Mouse (Mus musculus) thymus, adult 2 months (tissue): ENCODE measurements around the gene Ccna1.

ENCODE experiments used
- CTCF ChIP-seq: fragments of 200-500 bp; IDR thresholded peaks from 2 replicates; pipeline ENCODE4 v1.5.1; 2012; ENCODE audit warnings: mild to moderate bottlenecking, control low read depth, low read length, moderate library complexity, borderline replicate concordance; ENCODE audit not compliant: control insufficient read depth, poor library complexity, insufficient read depth; ENCODE audit errors: extremely low read depth
- POLR2A ChIP-seq: fragments of 200-500 bp; IDR thresholded peaks from 2 replicates; pipeline ENCODE4 v1.6.1; 2012; ENCODE audit warnings: mild to moderate bottlenecking, low read length, control low read depth, moderate library complexity; ENCODE audit not compliant: control insufficient read depth, poor library complexity, insufficient read depth; ENCODE audit errors: extremely low read depth

DNA sequence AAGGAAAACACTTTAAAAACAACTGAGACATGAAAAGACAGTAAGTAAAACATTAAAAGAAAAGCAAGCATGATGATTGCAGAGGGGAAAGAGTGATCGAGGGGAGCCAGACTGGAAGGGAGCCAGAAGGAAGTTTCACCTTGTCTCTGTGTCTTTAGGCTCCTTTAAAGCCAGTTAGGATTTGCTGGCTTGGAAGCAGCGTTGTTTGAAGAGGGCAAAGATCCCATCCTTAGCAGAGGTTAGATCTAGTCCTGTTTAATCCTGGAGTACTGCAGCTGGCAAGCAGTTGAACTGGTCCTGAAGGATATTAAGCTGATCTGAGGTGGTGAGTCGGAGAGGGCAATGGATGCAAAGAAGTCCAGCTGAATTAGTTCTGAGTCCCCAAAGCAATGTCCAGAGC lies 33.5 kb upstream of the Ccna1 start:
- TF ChIP-seq POLR2A (no peak), CTCF (no peak)
